Mouse (Mus musculus) liver, adult 2 months (tissue): Measurements from ENCODE around the gene Urod. TPM values are rescaled to one million over a fixed set of nuclear protein-coding genes. Genes with fewer than 3 reads are reported as not detected.

Experiments used
- DNase-seq: peaks from one replicate; pipeline ENCODE4 v3.0.0-alpha.2; 2011; ENCODE audit warnings: low read depth, low spot score; ENCODE audit errors: extremely low read depth
- H3K27ac ChIP-seq: fragments of 200-500 bp; replicated peaks from 2 replicates; pipeline ENCODE4 v1.5.1; 2012; ENCODE audit warnings: low read depth, mild to moderate bottlenecking, control low read depth, inconsistent platforms, low read length; ENCODE audit not compliant: insufficient read depth
- H3K27me3 ChIP-seq: fragments of 200-500 bp; 2 replicates; pipeline ENCODE4 v1.6.1; 2012; ENCODE audit warnings: mild to moderate bottlenecking, moderate library complexity, low read length, inconsistent platforms; ENCODE audit not compliant: control insufficient read depth, insufficient read depth
- H3K36me3 ChIP-seq: fragments of 200-500 bp; 2 replicates; pipeline ENCODE4 v1.6.1; 2012; ENCODE audit warnings: low read length, inconsistent platforms; ENCODE audit not compliant: control insufficient read depth, insufficient read depth
- H3K4me1 ChIP-seq: fragments of 200-500 bp; 2 replicates; pipeline ENCODE4 v1.6.1; 2011; ENCODE audit warnings: low read length; ENCODE audit not compliant: control insufficient read depth, insufficient read depth
- H3K4me3 ChIP-seq: fragments of 200-500 bp; 2 replicates; pipeline ENCODE4 v1.5.1; 2011; ENCODE audit warnings: low read depth, mild to moderate bottlenecking, control low read depth, low read length, moderate library complexity; ENCODE audit not compliant: insufficient read depth
- H3K79me2 ChIP-seq: fragments of 200-500 bp; 2 replicates; pipeline ENCODE4 v1.6.1; 2012; ENCODE audit warnings: inconsistent platforms, mild to moderate bottlenecking, low read length, moderate library complexity; ENCODE audit not compliant: control insufficient read depth, insufficient read depth
- H3K9ac ChIP-seq: fragments of 200-500 bp; 2 replicates; pipeline ENCODE4 v1.6.1; 2012; ENCODE audit warnings: low read depth, mild to moderate bottlenecking, control low read depth, inconsistent platforms, low read length
- CTCF ChIP-seq: fragments of 200-500 bp; IDR thresholded peaks from 2 replicates; pipeline ENCODE4 v1.5.1; 2011; ENCODE audit warnings: low read depth, low read length, control low read depth
- POLR2A ChIP-seq: fragments of 200-500 bp; IDR thresholded peaks from 2 replicates; pipeline ENCODE4 v1.6.1; 2011; ENCODE audit warnings: low read length, control low read depth; ENCODE audit not compliant: insufficient read depth; ENCODE audit errors: extremely low read depth
- WGBS: fragments of 180-500 bp; shearing (Covaris S2); methylation state at CpG from one replicate; pipeline ENCODE4 v1.1.7; 2018; 5-methylcytosine and 5-hydroxymethylcytosine counted together
- polyA plus RNA-seq: library from polyadenylated mRNA; depleted of rRNA; stranded (reverse); fragments of >200 nt; gene quantifications from 2 replicates; pipeline ENCODE4 v1.2.3, GENCODE M21; 2012; rRNA removed
- total RNA-seq: library from RNA; depleted of rRNA; stranded (reverse); fragments of >200 nt; gene quantifications from 2 replicates; pipeline ENCODE4 v1.2.3, GENCODE M21; 2014; rRNA removed

Urod gene
- 87.9 and 97.6 TPM in 2 replicates for total RNA-seq
- polyA plus RNA-seq: 89.0 and 104 TPM in 2 replicates

GRCm38 (mm10) chr4:116993672-116994621, at the start of gene Urod:
Urod (minus strand) TSS chr4:116994413.
- H3K4me3 ChIP-seq: peak within 1 kb of the TSS; percentile 95
- H3K79me2 ChIP-seq: 0 out of 2 replicates have a peak, but pooled peaks cover 4% of the 10 kb centered on the region
- H3K27me3 ChIP-seq: no peaks in the 10 kb centered on the region
- peaks cover 15% of the 10 kb centered on the region for H3K4me1 ChIP-seq
- TF ChIP-seq CTCF: no peak
- TF ChIP-seq POLR2A: no peak
- H3K36me3 ChIP-seq: peaks cover 13% of the 10 kb centered on the region; the same call in 1 of the 2 replicates
- DNase-seq: peak; percentile 87
- peak within 1 kb of the TSS; percentile 96 for H3K27ac ChIP-seq
- H3K9ac ChIP-seq: peak within 1 kb of the TSS; percentile 98
- under 1% methylated on average over 38 of the region's 38 CpGs for whole genome bisulfite sequencing

GRCm38 (mm10) chr4:117041283-117041721, 47.1 kb upstream of the Urod start:
- Histone ChIP-seq H3K4me1 (peaks cover 8% of the 10 kb centered on the region), H3K4me3 (no peak overlapping the region), H3K36me3 (peaks cover 3% of the 10 kb centered on the region; the same call in 1 of the 2 replicates), H3K27me3 (no peaks in the 10 kb centered on the region), H3K9ac (peak overlapping the region; percentile 9; the same call in 1 of the 2 replicates), H3K79me2 (peaks cover 3% of the 10 kb centered on the region; the same call in 1 of the 2 replicates), H3K27ac (peak overlapping the region; percentile 72)
- TF ChIP-seq CTCF: no peak
- TF ChIP-seq POLR2A: no peak
- DNase-seq: peak; percentile 86
- WGBS: 4% methylated on average over 4 of the region's 4 CpGs

DNA sequence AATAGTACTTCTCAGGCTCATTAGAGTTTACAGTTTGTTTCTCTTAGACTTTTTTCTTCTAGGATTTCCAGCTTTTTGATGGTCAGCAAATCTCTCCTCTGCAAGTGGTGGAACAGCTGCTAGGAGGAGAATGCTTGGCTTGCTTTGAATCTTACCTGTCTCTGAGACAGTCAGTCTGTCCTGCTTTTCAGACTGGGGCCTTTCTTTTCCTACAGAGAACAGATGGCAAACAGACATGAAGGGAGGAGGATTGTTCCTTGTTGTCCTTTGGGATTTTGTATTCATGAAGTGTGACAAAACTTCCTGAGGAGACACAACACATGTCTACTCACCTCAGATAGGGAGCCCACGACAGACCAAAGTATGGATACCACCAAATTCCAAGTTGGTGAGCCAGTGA, 46.6 kb upstream of the Urod start:
- 35% methylated on average over 1 of the region's 1 CpGs for WGBS
- DNase-seq: peak; percentile 8
- Histone ChIP-seq H3K27me3 (no peaks in the 10 kb centered on the region), H3K27ac (peak overlapping the region; percentile 72), H3K4me3 (no peak overlapping the region), H3K36me3 (peaks cover 5% of the 10 kb centered on the region; the same call in 1 of the 2 replicates), H3K4me1 (peaks cover 8% of the 10 kb centered on the region), H3K79me2 (peaks cover 3% of the 10 kb centered on the region; the same call in 1 of the 2 replicates), H3K9ac (no peak overlapping the region)
- TF ChIP-seq CTCF: no peak
- no peak for TF ChIP-seq POLR2A

DNA sequence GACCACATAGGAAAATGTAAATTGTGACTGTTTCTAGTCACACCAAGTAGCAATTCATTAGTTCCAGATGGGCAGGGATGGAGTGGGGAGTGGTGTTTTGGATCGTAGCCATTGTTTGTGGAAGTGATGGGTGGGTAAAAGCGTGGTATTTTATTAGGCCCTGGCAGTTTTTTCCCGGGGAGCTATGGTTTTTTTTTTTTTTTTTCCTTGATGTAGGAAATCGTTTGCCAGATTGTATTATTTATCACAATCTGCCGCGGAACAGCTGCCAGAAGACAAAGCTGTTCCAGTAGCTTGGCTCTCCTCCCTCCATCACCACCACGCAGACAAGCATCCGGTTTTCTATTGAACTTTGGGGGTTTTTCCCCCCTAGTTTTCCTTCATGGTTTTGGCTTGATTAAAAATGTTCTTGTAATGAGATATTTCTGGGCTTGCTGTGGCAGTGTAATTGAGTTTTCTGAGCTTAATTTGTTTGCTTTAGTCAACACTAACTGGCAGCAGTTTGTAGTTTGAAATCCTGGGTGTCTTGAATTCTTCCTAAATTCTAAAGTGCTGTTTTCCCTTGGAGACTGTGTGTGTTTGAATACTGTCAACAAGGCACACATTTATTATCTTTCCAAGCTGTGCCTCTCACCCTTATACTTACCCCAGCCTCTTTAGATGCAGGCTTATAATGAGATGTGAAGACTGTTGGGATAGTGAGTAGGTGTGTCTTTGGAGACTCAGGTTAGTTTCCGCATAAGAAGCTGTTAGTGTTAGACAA, 45.9 kb upstream of the Urod start:
- peaks cover 8% of the 10 kb centered on the region for H3K4me1 ChIP-seq
- H3K9ac ChIP-seq: no peak overlapping the region
- H3K79me2 ChIP-seq: peaks cover 3% of the 10 kb centered on the region; the same call in 1 of the 2 replicates
- H3K4me3 ChIP-seq: no peak overlapping the region
- peak; percentile 23 for DNase-seq
- H3K27me3 ChIP-seq: no peaks in the 10 kb centered on the region
- no peak overlapping the region; the same call in 1 of the 2 replicates for H3K27ac ChIP-seq
- WGBS: 67% methylated on average over 9 of the region's 9 CpGs
- peaks cover 5% of the 10 kb centered on the region; the same call in 1 of the 2 replicates for H3K36me3 ChIP-seq
- TF ChIP-seq CTCF (no peak), POLR2A (no peak)

- Histone ChIP-seq H3K36me3 (peaks cover 19% of the 10 kb centered on the region), H3K27ac (no peak overlapping the region), H3K4me1 (no peaks in the 10 kb centered on the region), H3K79me2 (peaks cover 4% of the 10 kb centered on the region; the same call in 1 of the 2 replicates), H3K4me3 (no peak overlapping the region), H3K27me3 (no peaks in the 10 kb centered on the region), H3K9ac (no peak overlapping the region)
- no peak for DNase-seq
- 94% methylated on average over 1 of the region's 1 CpGs for WGBS
- TF ChIP-seq CTCF (no peak), POLR2A (no peak)
Measured at GRCm38 (mm10) chr4:117031105-117031504, 36.9 kb upstream of the Urod start.
